Mouse (Mus musculus) spleen, postnatal 36 days (tissue): ENCODE data around the gene Dcst2.

ENCODE experiments used
- DNase-seq, 2 experiments: peaks; one replicate each; pipeline ENCODE4 v3.0.0; 2022; ENCODE audit warnings: low spot score in 2 of 2, mixed read lengths in 1 of 2

The Dcst2 gene

DNA sequence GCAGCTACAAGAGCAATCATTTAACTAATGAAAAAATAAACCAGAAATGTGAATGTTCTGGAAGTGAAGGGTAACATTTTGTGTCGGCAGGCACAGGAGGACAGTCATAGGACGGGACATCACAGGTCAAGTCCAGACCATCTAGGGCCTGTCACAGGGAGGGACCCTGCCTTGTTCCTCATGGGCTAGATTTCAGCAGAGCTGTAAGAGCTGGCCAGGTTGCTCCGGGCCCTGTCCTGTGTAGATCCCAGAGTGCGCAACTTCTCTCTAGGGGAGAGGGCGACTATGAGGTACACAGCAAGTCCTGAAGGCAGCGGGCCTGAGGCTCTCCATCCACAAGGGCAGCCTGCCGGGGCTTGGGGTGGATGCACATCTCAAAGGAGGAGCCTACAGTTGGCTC lies at the start of gene Dcst2:
Dcst2 (plus strand) TSS at position 301 of the 400 bp plus-strand sequence.
- no peak for DNase-seq

DNA sequence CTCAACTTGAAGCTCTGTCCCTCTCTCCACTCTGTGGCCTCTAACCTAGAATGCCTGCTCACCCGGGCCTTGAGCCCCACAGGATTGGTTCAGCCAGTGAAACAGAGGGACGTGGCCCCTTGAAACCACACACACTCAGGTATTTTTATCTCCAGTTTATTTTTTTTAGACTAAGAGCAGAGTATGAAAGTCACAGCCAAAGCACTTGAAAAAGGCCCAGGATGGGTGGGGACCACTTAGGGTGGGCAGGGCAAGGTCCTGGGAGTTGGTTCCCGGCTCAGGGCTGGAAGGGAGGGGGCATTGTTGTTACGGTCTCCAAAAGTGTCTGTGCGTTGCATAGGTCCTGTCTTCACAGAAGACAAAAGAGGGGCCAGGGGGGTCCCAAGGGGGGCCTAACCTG lies 47.4 kb upstream of the Dcst2 start:
- no peak for DNase-seq

DNA sequence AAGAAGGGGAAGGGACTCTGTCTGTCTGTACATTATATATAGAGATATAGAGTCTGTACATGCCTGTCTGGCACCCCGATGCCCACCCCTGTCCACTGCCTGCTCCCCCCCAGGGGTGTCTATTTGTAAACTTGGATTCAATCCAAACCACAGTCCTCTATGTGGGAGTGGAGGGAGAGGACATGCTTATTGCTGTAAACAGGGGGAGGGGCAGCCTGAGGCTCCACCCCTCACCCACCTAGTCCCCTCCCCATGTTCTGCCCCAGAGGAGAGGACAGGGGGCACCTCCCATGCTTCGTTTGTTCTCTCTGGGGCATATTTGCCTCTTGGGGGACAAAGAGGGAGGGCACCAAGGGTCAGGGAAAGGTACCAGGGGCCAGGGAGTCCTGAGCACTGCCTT lies 47.0 kb upstream of the Dcst2 start:
- DNase-seq, result no peak

DNA sequence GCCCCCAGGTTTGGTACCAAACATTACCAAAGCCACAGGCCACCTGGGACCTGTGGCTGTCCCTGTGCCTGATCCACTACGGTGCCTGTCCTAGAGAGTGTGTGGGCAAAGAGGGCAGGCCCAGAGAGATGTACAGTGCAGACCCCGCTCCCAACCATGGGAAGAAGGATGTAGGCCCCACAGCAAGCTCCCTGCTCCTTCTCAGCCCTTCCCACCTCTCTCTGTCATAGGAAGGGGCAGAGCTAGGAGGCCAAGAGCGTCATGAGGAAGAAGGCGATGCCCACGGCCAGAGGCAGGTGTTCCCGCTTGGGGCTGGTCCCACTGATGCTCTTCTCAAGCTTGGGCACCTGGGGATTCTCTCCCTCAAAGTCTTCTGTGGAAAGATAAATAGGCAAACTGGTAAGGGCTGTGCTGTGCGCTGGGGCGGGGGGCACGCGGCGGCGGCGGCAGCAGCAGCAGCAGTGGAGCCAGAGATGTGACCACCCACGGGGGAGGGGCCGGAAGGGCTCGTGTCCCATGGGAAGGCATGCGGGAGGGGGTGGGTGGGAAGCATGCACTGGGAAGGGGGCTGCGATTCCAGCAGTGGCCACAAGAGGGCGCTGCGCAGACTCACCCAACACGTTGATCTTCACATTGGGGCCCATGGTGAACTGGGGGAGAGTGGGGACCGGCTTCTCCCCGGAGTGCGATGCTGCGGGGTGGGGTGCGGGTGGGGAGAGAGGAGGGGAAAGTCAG lies 46.4 kb upstream of the Dcst2 start:
- DNase-seq, result peak in 1 of 2 experiments; percentile 32

DNA sequence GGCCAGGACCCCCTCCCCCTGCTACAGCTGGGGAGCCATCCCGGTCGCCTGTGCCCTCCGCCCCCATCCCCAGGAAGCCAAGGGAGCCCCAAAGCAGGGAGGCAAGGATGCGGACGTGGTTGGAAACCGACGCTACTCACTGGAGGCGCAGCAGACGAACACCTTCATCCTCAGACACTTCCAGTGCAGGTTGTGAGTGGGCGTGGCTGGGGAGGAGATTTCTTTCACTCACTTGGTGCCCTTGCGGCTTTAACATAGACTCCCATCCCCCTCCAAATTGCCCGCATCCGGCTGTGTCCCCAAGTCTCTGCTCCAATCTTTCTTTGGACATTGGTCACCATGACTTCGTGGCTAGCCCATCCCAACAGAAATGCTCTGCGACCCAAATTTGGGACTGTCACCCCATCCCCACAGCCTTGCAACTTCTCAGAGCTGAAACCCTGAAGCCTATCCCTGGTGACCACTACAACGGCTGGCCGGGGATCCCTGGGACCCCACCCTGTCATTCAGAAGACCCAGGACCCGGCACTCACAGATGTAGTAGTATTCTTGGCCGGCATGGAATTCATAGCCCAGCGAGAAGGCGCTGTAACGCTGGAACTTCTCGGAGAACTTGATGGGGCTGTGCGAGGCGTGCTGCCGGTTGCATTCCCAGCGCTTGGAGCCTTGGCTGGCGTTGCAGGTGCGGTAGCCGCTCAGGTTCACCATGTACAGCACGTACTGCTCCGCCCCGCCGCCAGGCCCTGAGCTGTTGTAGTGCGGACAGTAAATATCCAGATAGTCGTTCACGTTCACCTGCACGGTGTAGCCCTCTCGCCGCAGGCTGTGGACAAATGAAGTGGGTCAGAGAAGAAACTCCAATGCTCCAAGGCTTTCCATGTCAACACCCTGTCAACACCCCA lies 45.6 kb upstream of the Dcst2 start:
- DNase-seq, result no peak

DNA sequence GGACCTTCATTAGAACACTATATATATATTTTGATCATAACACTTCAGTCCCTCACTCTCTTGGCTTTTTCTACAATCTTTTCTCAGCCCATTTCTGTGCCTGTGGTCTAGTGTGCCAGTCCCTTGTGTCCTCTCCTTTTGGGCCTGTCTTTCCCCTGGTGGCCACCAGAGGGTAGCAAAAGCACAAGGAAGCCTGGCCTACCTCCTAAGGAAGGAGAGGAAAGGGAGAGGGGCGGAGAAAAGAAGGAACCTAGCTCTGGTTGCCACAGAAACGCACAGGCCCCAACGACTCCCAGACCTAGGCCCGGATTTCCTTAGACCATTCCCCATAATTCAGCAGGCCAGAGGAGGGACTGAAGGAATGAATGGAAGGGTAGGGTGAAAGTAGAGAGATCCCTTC lies 44.9 kb upstream of the Dcst2 start:
- DNase-seq, result peak; percentile 63 to 72

DNA sequence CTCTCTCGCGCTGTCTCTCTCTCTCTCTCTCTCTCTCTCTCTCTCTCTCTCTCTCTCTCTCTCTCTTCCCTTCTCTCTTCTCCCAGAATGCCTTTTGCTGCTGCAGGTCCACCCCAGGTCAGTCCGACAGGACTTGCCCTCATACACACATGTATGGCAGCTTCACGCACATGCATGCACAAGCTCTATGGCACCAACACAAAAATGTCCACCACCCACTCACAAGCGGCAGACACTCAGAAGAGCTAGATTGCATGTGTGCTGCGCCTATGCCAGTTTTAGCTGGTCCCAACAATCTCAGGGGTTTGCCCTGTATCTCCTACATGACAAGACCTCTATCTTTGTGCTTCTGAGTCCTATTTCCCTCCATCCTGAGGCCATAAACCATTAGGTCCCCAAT lies 44.5 kb upstream of the Dcst2 start:
- no peak for DNase-seq

DNA sequence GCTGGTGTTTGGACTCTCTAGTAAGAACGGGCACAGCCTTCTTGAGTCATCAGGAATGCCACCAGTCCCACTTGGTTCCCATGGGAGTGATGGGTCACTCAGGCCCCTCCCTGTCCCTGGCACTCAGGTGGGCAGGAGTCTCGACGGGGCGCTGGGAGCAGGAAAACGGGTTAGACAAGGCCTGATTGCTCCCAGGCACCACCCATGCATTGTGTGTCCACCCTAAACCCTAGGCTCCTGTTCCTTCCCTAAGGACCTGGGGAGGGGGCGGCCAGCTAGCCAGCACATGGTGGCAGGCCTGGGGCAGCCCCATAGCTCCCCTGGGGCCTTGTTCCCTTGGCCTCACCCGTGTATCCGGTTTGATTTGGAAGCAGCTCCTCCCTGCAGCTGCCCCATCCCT lies 43.5 kb upstream of the Dcst2 start:
- no peak for DNase-seq

DNA sequence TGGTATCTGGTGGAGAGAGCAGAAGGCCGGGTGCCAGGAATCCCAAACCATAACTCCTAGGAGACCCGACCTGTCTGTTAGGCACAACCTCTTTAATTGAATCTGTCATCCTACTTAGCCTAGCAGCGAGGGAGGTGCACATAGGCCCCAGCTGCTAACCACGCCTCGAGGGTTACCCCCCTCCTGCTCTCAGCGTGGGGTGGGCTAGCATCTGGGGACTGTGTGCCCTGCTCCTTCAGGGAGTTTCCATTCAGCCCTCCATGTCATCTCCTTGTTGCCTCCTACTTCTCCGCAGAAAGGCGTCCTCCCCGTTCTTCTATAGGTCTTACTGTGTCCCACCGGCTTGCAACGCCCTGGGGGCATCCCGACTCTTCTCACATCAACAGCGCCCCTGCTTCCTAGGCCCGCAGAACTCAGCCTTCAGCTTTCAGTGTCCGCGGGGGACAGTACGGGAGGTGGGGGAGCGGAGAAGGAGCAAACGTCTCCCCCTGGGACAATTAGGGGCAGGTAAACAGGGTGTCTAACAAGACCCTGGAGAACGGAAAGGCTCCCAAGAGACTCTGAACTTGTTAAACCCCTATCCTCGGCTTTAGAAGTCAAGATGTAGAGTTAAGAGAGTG lies 42.7 kb upstream of the Dcst2 start:
- DNase-seq, result no peak

DNA sequence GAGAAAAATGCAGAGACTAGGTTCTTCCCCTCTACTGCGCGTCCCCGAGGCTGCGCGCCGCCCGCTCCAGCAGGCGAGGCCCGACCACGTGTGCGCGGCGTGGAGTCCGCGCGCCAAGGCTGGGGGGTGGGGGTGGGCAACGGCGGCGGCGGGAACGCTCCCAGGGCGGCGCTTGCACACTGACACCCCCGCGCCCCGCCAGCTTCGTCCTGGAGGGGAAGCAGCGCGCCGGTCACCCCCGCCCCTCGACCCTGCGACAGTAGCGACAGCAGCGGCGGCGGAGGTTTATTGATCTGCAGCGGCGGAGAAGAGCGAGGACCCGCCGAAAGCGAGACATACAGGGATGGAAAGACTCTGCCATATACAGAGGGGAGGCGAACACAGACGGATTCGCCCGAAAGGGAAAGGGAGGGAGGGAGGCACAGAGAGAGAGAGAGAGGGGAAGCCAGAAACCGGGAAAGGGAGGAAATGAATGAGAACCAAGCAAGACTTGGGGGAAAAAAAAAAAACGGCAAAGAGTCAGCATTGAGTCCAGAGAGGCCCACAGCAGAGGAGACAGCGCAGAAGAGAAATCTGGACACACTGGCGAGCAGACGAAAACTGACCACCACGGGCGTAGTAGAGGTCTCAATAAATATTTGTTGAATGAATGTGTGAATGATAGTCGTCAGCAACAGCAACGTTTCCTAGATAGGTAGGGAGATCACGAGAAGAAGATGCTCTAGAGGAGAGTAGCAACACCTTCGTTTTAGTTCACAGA lies 42.0 kb upstream of the Dcst2 start:
- DNase-seq, result no peak

DNA sequence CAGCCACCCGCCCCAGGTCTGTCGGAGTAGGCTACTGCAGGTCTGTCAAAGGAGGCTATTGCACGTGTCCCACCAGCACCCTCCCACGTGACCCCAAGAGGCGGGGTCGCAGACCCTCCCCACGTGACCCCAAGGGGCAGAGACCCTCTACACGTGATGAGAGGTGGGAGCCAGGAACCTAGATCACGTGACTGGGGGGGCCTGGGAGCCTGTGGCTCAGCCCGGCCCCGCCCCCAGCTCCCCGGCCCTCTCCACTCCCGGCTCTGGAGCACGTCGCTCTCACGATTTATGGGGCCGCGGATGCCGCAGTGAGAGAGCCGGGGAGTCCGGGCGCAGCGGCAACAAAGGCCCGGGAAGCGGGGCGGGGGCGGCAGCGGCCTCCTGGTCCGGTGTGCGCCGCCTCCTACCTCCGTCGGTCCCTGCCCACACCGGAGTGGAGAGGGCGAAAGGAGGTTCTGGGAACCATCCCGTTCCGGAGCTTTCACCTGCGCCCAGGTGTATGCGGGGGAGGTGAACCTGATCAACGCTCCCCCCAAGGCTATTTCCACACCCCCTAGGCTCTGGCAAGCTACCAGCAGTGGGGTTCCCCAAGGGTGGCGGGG lies 41.1 kb upstream of the Dcst2 start:
- DNase-seq, result no peak

DNA sequence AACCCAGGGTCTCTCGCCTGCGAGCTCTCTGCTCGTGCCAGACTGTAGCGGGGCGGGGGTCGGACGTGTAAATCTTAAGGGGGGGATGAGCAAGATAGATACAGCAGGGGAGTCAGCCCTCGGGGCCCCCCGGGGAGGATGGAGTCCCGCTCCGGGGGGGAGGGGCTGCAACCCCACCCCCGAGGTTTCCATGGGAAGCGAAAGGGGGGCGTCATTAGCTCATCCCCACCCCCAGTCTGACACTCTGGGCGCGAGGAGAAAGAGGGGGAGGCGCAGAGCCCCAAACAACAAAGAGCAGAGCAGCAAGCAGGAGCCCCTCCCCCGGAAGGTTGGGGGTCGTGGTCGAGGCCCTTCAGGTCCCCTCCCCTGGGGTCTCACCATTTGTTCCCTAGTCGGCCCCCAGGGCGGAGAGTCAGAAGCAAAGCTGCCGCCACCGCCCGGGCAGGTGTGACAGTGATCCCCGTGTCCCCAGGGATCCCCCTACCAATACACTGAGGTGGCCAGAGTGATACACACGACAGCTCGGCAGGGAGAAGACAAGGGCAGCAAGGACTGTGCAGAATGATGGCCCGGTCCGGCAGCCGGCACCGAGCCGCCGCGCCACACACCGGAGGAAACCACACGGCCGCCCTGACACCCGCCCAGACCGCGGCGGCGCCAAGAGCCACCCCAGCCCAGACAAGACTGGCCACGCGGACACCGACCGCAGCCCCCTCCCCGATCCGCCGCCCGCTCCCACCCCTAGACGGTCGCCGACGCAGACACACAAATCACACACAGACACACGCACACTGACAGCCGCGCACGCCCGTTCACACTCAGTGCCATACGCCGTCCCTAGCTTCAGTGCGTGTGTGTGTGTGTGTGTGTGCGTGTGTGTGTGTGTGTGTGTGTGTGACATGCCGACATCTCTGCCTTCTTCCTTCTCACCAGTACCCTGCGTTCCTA lies 40.3 kb upstream of the Dcst2 start:
- no peak for DNase-seq

DNA sequence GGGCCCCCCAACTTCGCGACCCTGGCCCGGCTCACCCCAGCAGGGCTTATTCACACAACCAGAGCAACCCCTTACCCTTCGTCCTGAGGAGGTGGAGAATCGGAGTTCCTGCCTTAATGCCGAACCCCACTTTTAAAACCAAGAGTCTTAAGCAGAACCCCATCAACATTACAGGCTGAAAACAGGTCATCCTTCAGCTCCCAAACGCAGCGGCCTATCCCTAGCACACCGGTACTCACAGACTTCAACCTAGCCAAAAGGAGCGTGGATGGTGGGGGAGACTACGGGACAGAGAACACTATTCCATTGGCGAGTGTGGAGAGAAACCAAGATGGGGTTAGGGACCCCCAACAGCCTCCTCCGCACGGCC lies 39.7 kb upstream of the Dcst2 start:
- no peak for DNase-seq

DNA sequence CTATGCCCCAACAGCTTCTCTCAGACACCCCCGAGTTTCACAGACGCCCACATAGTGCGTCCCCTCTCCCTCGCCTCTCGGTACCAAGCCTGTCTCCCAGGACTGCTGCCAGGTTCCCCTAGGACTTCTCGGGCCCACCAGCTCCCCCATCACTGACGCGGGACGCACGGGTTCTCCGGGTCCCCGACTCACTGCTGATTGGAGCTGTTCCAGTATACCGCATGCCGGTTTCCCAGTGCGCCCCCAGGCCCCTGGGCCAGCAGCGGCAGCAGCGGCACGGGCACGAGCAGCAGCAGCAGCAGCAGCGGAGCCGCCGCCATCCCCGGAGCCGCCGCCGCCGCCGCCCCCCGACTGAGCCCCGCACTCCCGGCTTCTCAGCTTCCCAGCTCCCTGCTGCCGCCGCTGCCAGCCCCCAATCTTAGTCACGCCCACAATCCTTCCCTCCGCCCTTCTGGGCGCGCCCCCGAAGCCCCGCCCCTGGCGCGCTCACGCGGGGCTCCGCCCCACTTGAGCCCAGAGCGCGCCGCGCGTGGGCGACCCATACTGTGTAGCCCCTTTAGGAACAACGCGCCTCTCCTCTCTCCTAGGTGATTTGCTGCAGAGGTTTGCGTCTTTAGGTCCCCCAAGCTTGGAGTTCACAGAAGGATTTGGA lies 39.1 kb upstream of the Dcst2 start, which contains the start of gene Efna3:
Efna3 (minus strand) TSS at position 452 of the 652 bp plus-strand sequence.
- peak; percentile 25 to 33 for DNase-seq

DNA sequence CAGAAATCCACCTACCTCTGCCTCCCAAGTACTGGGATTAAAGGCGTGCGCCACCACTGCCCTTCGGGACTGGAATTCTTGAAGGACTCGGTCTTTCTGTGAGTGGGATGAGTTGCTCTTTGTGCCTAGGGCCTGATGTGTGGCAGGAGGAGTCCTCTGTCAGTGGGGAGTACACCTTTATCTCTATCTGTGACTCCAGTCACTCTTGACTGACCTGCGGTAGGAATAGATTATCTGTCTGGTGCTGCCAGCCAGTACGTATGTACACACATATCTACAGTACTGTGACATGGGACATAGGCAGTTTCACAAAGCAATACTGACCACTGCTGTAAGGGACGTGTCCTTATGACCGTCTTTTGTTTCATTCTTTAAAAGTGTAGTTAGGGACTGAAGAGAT lies 35.9 kb upstream of the Dcst2 start:
- DNase-seq, result no peak

DNA sequence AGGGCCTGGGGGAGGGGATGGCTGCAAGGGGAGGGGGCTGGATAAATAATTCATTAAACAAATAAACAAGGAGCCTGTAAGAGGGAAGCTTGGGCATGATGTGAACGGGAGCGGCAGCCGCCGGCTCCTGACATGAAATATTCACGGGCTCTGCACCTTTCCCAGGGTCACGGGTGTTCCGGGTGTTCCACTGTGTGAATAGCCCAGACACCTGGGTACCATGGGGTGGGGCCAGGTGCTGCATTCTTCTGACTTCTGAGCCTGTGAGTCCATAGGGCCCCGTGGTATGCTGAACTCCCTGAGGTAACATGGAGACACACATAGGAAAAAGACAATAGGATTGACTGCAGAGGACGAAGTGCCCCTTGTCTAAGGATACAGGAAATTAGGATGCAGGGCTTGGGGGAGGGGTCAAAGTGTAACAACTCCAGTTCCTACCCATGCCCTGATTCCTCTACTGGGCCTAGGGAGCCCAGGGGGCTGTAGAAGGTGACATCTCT lies 34.4 kb upstream of the Dcst2 start:
- DNase-seq, result no peak

DNA sequence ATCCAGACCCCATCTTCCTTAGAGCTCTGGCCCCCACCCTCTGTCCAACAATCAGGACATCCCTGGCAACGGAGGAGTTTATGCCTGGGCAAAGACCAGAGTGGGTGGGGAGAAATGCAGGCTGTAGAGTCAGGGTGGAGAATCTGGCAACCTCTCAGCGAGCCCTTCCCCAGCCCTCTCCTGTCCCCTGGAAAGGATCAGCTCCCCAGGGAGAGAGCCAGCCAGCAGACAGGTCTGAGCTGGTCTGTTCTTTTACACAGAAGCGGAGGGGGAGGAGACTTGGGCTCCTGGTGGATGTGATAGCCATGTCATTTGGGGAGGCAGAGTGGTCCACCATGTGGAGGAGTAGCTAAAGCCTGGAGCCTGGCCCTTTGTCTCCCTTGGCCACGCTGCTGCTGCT lies 33.2 kb upstream of the Dcst2 start:
- no peak for DNase-seq

DNA sequence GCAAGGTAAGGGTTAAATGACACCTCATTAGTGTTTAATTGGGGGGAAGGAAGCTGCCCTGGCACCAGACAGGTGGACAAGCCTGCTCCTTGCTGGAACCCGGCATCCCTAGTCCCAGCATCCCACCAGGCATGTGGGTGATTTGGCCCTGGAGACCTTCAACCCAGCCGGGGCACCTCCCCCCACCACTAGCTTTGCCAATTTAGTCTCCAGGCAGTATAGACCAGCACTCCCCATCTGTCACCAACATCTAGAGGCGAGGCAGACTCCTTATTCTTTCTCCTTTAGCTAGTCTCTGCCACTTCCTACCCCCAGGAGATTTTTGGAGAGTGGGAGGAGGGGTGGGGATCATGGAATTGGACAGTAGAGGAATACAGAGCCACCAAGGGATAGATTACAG lies 31.4 kb upstream of the Dcst2 start:
- no peak for DNase-seq

DNA sequence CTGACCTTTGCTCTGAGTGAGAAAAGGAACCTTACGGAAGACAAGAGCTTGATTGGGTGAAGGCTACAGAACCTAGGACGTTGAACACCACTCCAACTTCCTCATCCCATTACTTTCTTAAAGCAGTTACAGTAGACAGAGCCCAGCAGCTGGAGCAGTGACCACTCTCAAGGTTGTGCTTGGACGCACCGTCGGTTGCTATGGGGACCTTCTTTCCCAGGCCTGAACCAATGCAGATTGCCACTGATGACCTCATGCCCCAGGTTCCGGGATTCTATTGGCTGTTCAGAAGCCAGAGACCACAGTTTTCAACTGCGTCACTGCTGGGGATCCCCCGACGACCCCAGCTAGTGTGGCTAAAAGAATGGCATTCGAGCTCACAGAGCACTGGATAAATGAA lies 30.8 kb upstream of the Dcst2 start:
- DNase-seq, result no peak

DNA sequence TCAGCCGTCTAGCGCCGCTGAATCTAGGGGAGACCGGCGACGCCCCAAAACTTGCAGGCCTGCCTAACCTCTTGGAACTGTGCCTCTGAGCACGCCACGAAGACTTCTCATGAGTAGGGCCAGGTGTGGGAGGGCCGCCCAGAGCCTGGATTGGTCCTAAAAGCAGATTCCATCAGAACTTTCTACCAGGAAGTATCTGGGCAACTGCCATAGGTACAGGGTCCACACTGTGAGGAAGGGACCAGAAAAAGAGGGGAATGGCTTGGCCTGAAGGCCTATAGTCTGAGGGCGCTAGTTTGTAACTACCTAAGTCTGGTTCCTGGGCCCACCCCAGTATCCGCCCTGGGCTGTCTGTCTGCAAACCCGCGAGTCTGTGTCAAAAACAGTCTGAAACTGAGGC lies 30.2 kb upstream of the Dcst2 start:
- no peak for DNase-seq
